ENCODE assay signal across 21 mouse cellular contexts in genomic region chr8:89872768-89873167, GRCm38 (mm10).
DNase-seq lines count a peak whose midpoint lies in the region; ATAC-seq lines count a peak whose summit lies in the region.
"Had no signal": no experiment of that assay in that cellular context is flagged by ENCODE, and none has a peak within 500 bp of the region (broad histone marks: within the 10 kb centered on the region; RNA-seq: fewer than 3 reads in every experiment).

No protein-coding gene starts in this region.

- H3K9me3 ChIP-seq in neural tube, embryonic 14.5 days (ENCODE audit: control insufficient read depth, low read length): no peaks in the 10 kb centered on the region
- no peaks in the 10 kb centered on the region for H3K9me3 ChIP-seq in forebrain, embryonic 16.5 days (ENCODE audit: control insufficient read depth, low read length)
- no peaks in the 10 kb centered on the region for H3K9me3 ChIP-seq in limb, embryonic 10.5 days (replicated peaks)
- H3K9me3 ChIP-seq: embryonic facial prominence, embryonic 10.5 days; midbrain, embryonic 10.5 days had no signal

- intact Hi-C loops in left cerebral cortex, postnatal 36 days (cut with DNase I): no loop called here

- H3K27me3 ChIP-seq in neural tube, embryonic 14.5 days (ENCODE audit: control insufficient read depth, insufficient read depth, low read length): no peaks in the 10 kb centered on the region
- no peaks in the 10 kb centered on the region for H3K27me3 ChIP-seq in forebrain, embryonic 16.5 days (replicated peaks; ENCODE audit: control insufficient read depth, insufficient read depth, low read length)
- no peaks in the 10 kb centered on the region for H3K27me3 ChIP-seq in limb, embryonic 10.5 days (ENCODE audit: low read depth, poor library complexity, severe bottlenecking)

- no peak overlapping the region for H3K9ac ChIP-seq in neural tube, embryonic 14.5 days (replicated peaks; ENCODE audit: low read depth, low read length)
- no peak overlapping the region for H3K9ac ChIP-seq in forebrain, embryonic 16.5 days (replicated peaks; ENCODE audit: low read depth, low read length)

- H3K4me3 ChIP-seq in neural tube, embryonic 14.5 days (ENCODE audit: low read depth, low read length): no peak overlapping the region
- no peak overlapping the region for H3K4me3 ChIP-seq in forebrain, embryonic 16.5 days (replicated peaks; ENCODE audit: low read length)
- H3K4me3 ChIP-seq in limb, embryonic 10.5 days: no peak overlapping the region
- H3K4me3 ChIP-seq: embryonic facial prominence, embryonic 10.5 days; midbrain, embryonic 10.5 days had no signal

- ATAC-seq in neural tube, embryonic 14.5 days (ENCODE audit: low read depth): no peak
- peak; percentile 62 for ATAC-seq in forebrain, embryonic 16.5 days
- no peak for ATAC-seq in megakaryocyte progenitor cell, adult 5-6 weeks (replicated peaks; ENCODE audit: poor library complexity)
- ATAC-seq: CD4-positive, CD25-positive, alpha-beta regulatory T cell, adult 4 months; hindbrain, embryonic 16.5 days had no signal

- no peaks in the 10 kb centered on the region for H3K36me3 ChIP-seq in neural tube, embryonic 14.5 days (ENCODE audit: control insufficient read depth, insufficient read depth, low read length)
- H3K36me3 ChIP-seq in forebrain, embryonic 16.5 days (ENCODE audit: control insufficient read depth, insufficient read depth): no peaks in the 10 kb centered on the region
- no peaks in the 10 kb centered on the region for H3K36me3 ChIP-seq in limb, embryonic 10.5 days
- H3K36me3 ChIP-seq: embryonic facial prominence, embryonic 10.5 days; G1E; midbrain, embryonic 10.5 days had no signal

- no peaks in the 10 kb centered on the region for H3K4me1 ChIP-seq in neural tube, embryonic 14.5 days (ENCODE audit: control insufficient read depth, insufficient read depth, low read length)
- peaks cover 21% of the 10 kb centered on the region for H3K4me1 ChIP-seq in forebrain, embryonic 16.5 days (replicated peaks; ENCODE audit: control insufficient read depth, insufficient read depth, low read length)
- H3K4me1 ChIP-seq in limb, embryonic 10.5 days: no peaks in the 10 kb centered on the region
- H3K4me1 ChIP-seq: embryonic facial prominence, embryonic 10.5 days had no signal

- peak overlapping the region; percentile 36; the same call in 1 of the 2 replicates for H3K27ac ChIP-seq in neural tube, embryonic 14.5 days (ENCODE audit: low read depth, low read length)
- peak overlapping the region; percentile 29 for H3K27ac ChIP-seq in forebrain, embryonic 16.5 days (ENCODE audit: low read length)
- H3K27ac ChIP-seq in limb, embryonic 10.5 days: no peak overlapping the region
- H3K27ac ChIP-seq: embryonic facial prominence, embryonic 10.5 days; midbrain, embryonic 10.5 days had no signal

- peak; percentile 25 for DNase-seq in layer of hippocampus, adult 11-12 months (ENCODE audit: low spot score)
- DNase-seq in layer of hippocampus, postnatal 25 days (ENCODE audit: extremely low spot score in 1 of 2, low spot score in 1 of 2): no peak
- no peak for DNase-seq in neural tube, embryonic 10.5 days (ENCODE audit: extremely low spot score, low spot score)
- DNase-seq in left cerebral cortex, postnatal 36 days (ENCODE audit: low spot score in 2 of 2): peak; percentile 8 to 19
- no peak for DNase-seq in limb, embryonic 10.5 days (ENCODE audit: low spot score)
- DNase-seq: cerebellum, adult 9-11 months; gastrocnemius, postnatal 36 days; kidney, adult 11 months; kidney, postnatal 14 days; lung, adult 2 months; lung, postnatal 36 days; thymus, adult 18-20 months had no signal

- WGBS in neural tube, embryonic 14.5 days: 31% methylated on average over 5 of the region's 5 CpGs
- WGBS in forebrain, embryonic 16.5 days: 34% methylated on average over 5 of the region's 5 CpGs
- WGBS in limb, embryonic 10.5 days: 85% methylated on average over 5 of the region's 5 CpGs

- no peak overlapping the region for H3K4me2 ChIP-seq in neural tube, embryonic 14.5 days (ENCODE audit: low read depth, low read length)
- 0 out of 2 replicates have a peak overlapping the region, but pooled peaks have one; percentile 14 for H3K4me2 ChIP-seq in forebrain, embryonic 16.5 days (ENCODE audit: low read length)
- H3K4me2 ChIP-seq: liver, embryonic 11.5 days had no signal

Comparison
In these comparisons a context has a peak if more than half of its experiments do, and no peak if none do; other contexts are left out.
1. DNase-seq: peak in layer of hippocampus, adult 11-12 months (single experiment) and left cerebral cortex, postnatal 36 days (2 of 2); none in layer of hippocampus, postnatal 25 days (0 of 2), neural tube, embryonic 10.5 days (single experiment) and limb, embryonic 10.5 days (single experiment).